Mouse (Mus musculus): ENCODE measurements at regions not wholly inside any gene's neighbourhood (a gene's known extent, or its start where the extent isn't known, plus 50 kb on each side); places are given as distances from the start of the nearest gene placed in this dataset.

- TF ChIP-seq CTCF (IDR thresholded peaks at IDR 0.05; ENCODE audit: low read depth), result no peak
- Histone ChIP-seq H3K36me3 (ENCODE audit: insufficient read depth, low read length) (no peaks in the 10 kb centered on the region), H3K27me3 (ENCODE audit: insufficient read depth, low read length) (peaks cover 43% of the 10 kb centered on the region), H3K4me2 (ENCODE audit: low read depth, low read length) (no peak overlapping the region), H3K9me3 (ENCODE audit: low read length) (no peaks in the 10 kb centered on the region), H3K27ac (no peak overlapping the region), H3K9ac (replicated peaks; ENCODE audit: low read length) (no peak overlapping the region), H3K4me3 (ENCODE audit: low read length) (no peak overlapping the region), H3K4me1 (ENCODE audit: insufficient read depth, low read length) (no peaks in the 10 kb centered on the region)
- DNase-seq (ENCODE audit: low spot score), result no peak
- WGBS, result 39% methylated on average over 12 of the region's 12 CpGs
- ATAC-seq, result no peak
Measured at GRCm38 (mm10) chr12:118647270-118648042, 198.7 kb upstream of the Sp8 start.

GRCm38 (mm10) chr12:118640925-118641324 lies 205.2 kb upstream of the Sp8 start:
- Histone ChIP-seq H3K4me2 (ENCODE audit: low read depth, low read length) (no peak overlapping the region), H3K27me3 (ENCODE audit: insufficient read depth, low read length) (peaks cover 7% of the 10 kb centered on the region; the same call in 1 of the 2 replicates), H3K9ac (replicated peaks; ENCODE audit: low read length) (no peak overlapping the region), H3K4me1 (ENCODE audit: insufficient read depth, low read length) (no peaks in the 10 kb centered on the region), H3K36me3 (ENCODE audit: insufficient read depth, low read length) (no peaks in the 10 kb centered on the region), H3K9me3 (ENCODE audit: low read length) (no peaks in the 10 kb centered on the region), H3K27ac (no peak overlapping the region), H3K4me3 (ENCODE audit: low read length) (no peak overlapping the region)
- ATAC-seq, result no peak
- no peak for TF ChIP-seq CTCF (IDR thresholded peaks at IDR 0.05; ENCODE audit: low read depth)
- 87% methylated on average over 3 of the region's 3 CpGs for WGBS
- no peak for DNase-seq (ENCODE audit: low spot score)

- 32% methylated on average over 4 of the region's 4 CpGs for WGBS
- DNase-seq (ENCODE audit: low spot score), result no peak
- H3K27ac ChIP-seq, result no peak overlapping the region
- TF ChIP-seq CTCF (IDR thresholded peaks at IDR 0.05; ENCODE audit: low read depth), result no peak
- H3K9me3 ChIP-seq (ENCODE audit: low read length), result no peaks in the 10 kb centered on the region
- H3K4me2 ChIP-seq (ENCODE audit: low read depth, low read length), result no peak overlapping the region
- no peaks in the 10 kb centered on the region for H3K4me1 ChIP-seq (ENCODE audit: insufficient read depth, low read length)
- H3K36me3 ChIP-seq (ENCODE audit: insufficient read depth, low read length), result no peaks in the 10 kb centered on the region
- no peak for ATAC-seq
- H3K27me3 ChIP-seq (ENCODE audit: insufficient read depth, low read length), result no peaks in the 10 kb centered on the region
- H3K4me3 ChIP-seq (ENCODE audit: low read length), result no peak overlapping the region
- H3K9ac ChIP-seq (replicated peaks; ENCODE audit: low read length), result no peak overlapping the region
Measured at GRCm38 (mm10) chr12:118637214-118637613, 208.9 kb upstream of the Sp8 start.

- WGBS, result 20% methylated on average over 1 of the region's 1 CpGs
- Histone ChIP-seq H3K27ac (no peak overlapping the region), H3K9me3 (ENCODE audit: low read length) (no peaks in the 10 kb centered on the region), H3K36me3 (ENCODE audit: insufficient read depth, low read length) (no peaks in the 10 kb centered on the region), H3K4me1 (ENCODE audit: insufficient read depth, low read length) (no peaks in the 10 kb centered on the region), H3K27me3 (ENCODE audit: insufficient read depth, low read length) (no peaks in the 10 kb centered on the region), H3K4me2 (ENCODE audit: low read depth, low read length) (no peak overlapping the region), H3K9ac (replicated peaks; ENCODE audit: low read length) (no peak overlapping the region), H3K4me3 (ENCODE audit: low read length) (no peak overlapping the region)
- DNase-seq (ENCODE audit: low spot score) (no peak), ATAC-seq (no peak)
- no peak for TF ChIP-seq CTCF (IDR thresholded peaks at IDR 0.05; ENCODE audit: low read depth)
Measured at GRCm38 (mm10) chr12:118635456-118635855, 210.7 kb upstream of the Sp8 start.

GRCm38 (mm10) chr12:118630373-118630772 lies 215.8 kb upstream of the Sp8 start:
- ATAC-seq (no peak), DNase-seq (ENCODE audit: low spot score) (no peak)
- Histone ChIP-seq H3K36me3 (ENCODE audit: insufficient read depth, low read length) (no peaks in the 10 kb centered on the region), H3K4me3 (ENCODE audit: low read length) (no peak overlapping the region), H3K4me1 (ENCODE audit: insufficient read depth, low read length) (no peaks in the 10 kb centered on the region), H3K27me3 (ENCODE audit: insufficient read depth, low read length) (no peaks in the 10 kb centered on the region), H3K9ac (replicated peaks; ENCODE audit: low read length) (no peak overlapping the region), H3K27ac (no peak overlapping the region), H3K4me2 (ENCODE audit: low read depth, low read length) (no peak overlapping the region), H3K9me3 (ENCODE audit: low read length) (no peaks in the 10 kb centered on the region)
- TF ChIP-seq CTCF (IDR thresholded peaks at IDR 0.05; ENCODE audit: low read depth), result no peak
- WGBS, result 68% methylated on average over 1 of the region's 1 CpGs

GRCm38 (mm10) chr12:118621697-118622485 lies 224.2 kb upstream of the Sp8 start:
- DNase-seq (ENCODE audit: low spot score), result no peak
- Histone ChIP-seq H3K27ac (no peak overlapping the region), H3K4me2 (ENCODE audit: low read depth, low read length) (no peak overlapping the region), H3K4me3 (ENCODE audit: low read length) (no peak overlapping the region), H3K4me1 (ENCODE audit: insufficient read depth, low read length) (no peaks in the 10 kb centered on the region), H3K36me3 (ENCODE audit: insufficient read depth, low read length) (no peaks in the 10 kb centered on the region), H3K27me3 (ENCODE audit: insufficient read depth, low read length) (no peaks in the 10 kb centered on the region), H3K9me3 (ENCODE audit: low read length) (no peaks in the 10 kb centered on the region), H3K9ac (replicated peaks; ENCODE audit: low read length) (no peak overlapping the region)
- ATAC-seq, result no peak
- no peak for TF ChIP-seq CTCF (IDR thresholded peaks at IDR 0.05; ENCODE audit: low read depth)
- 50% methylated on average over 1 of the region's 1 CpGs for WGBS
